Mouse (Mus musculus) testis, adult 2 months (tissue): ENCODE measurements at regions not wholly inside any gene's neighbourhood (a gene's known extent, or its start where the extent isn't known, plus 50 kb on each side); places are given as distances from the start of the nearest gene placed in this dataset.

Experiments
- CTCF ChIP-seq: fragments of 200-500 bp; IDR thresholded peaks from 2 replicates; pipeline ENCODE4 v1.5.1; 2012; ENCODE audit warnings: low read depth, mild to moderate bottlenecking, inconsistent platforms, low read length, moderate library complexity; ENCODE audit not compliant: control insufficient read depth, insufficient read depth, insufficient replicate concordance
- POLR2A ChIP-seq: fragments of 200-500 bp; IDR thresholded peaks from 2 replicates; pipeline ENCODE4 v1.6.1; 2012; ENCODE audit warnings: low read depth, mild to moderate bottlenecking, inconsistent platforms, low read length, moderate library complexity; ENCODE audit not compliant: control insufficient read depth

- TF ChIP-seq CTCF, result no peak
- no peak for TF ChIP-seq POLR2A
Measured at GRCm38 (mm10) chr15:96130531-96130930, 156.8 kb upstream of the Arid2 start.
